In the genomic region with DNA sequence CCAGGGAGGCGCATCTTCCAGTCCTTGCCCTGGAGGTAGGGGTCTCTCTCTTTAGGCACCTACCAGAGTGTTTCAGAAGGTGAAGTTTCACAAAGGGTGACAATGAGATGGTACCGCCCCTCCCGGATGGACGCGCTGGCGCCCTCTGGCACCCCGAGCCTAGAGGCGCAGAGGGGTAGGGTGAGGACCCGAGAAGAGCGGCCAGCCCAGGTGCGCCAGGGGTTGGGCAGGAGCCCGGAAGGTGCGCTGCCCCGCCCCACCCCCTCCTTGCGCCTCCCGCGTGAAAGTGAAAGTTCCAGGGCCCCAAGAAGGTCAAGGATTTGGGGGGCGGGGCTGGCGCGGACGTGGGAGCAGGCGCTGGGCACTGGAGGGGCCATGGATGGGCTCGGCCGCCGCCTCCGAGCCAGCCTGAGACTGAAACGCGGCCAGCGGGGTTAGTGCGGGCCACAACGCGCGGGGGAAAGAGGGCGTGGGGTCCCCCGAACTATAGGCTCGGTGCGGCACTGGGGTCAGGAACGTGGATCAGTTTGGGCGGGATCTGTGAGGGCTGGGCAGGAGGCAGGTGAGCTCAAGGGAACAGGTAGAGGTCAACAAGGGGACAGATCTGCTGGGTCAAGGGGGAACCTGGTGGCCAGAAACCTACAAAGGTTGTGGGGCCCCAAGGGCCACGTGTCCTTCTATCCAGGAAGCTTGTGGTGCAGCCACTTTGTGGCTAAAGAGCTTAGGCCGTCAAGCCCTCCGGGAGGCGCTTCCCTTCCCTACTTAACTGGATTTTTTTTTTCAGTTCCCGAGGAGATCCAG, we compare ENCODE assay signal across 8 mouse cellular contexts. TPM values are rescaled to one million over a fixed set of nuclear protein-coding genes. Genes with fewer than 3 reads are reported as not detected.
DNase-seq lines count a peak whose midpoint lies in the region; ATAC-seq and TF ChIP-seq lines count a peak whose summit lies in the region.

TSS of gene Dennd2d (plus strand) at position 125 of the 801 bp plus-strand sequence.

- no peak for DNase-seq in cerebellum, adult 2 months
- no peak for DNase-seq in cerebellum, adult 9-11 months
- peak; percentile 71 for DNase-seq in adrenal gland, postnatal 14 days
- peak; percentile 86 for DNase-seq in lung, postnatal 36 days
- peak; percentile 60 for DNase-seq in retina, postnatal 1 day
- no peak for DNase-seq in right cerebral cortex, postnatal 36 days (ENCODE audit: low spot score in 2 of 2)

- peak within 1 kb of the TSS; percentile 48 for H3K4me3 ChIP-seq in cerebellum, adult 2 months (replicated peaks; ENCODE audit: insufficient read depth, low read depth, low read length)
- H3K4me3 ChIP-seq in heart, embryonic 11.5 days (ENCODE audit: low read depth, low read length) = peak within 1 kb of the TSS; percentile 70
- peak within 1 kb of the TSS; percentile 70 for H3K4me3 ChIP-seq in kidney, embryonic 16.5 days (ENCODE audit: low read length)

- no peaks in the 10 kb centered on the region for H3K4me1 ChIP-seq in cerebellum, adult 2 months (ENCODE audit: control insufficient read depth, insufficient read depth, low read length)
- peaks cover 6% of the 10 kb centered on the region; the same call in 1 of the 2 replicates for H3K4me1 ChIP-seq in heart, embryonic 11.5 days (ENCODE audit: control insufficient read depth, insufficient read depth, low read length)
- peaks cover 3% of the 10 kb centered on the region; the same call in 1 of the 2 replicates for H3K4me1 ChIP-seq in kidney, embryonic 16.5 days (ENCODE audit: insufficient read depth, low read length)

- TF ChIP-seq POLR2A in cerebellum, adult 2 months (IDR thresholded peaks at IDR 0.05; ENCODE audit: borderline replicate concordance, insufficient read depth, low read length) = no peak

- peak within 1 kb of the TSS; percentile 81 for H3K9ac ChIP-seq in heart, embryonic 11.5 days (ENCODE audit: low read depth, low read length)
- peak within 1 kb of the TSS; percentile 78 for H3K9ac ChIP-seq in kidney, embryonic 16.5 days (replicated peaks; ENCODE audit: low read length)

- 2% methylated on average over 44 of the region's 44 CpGs for WGBS in cerebellum, adult 2 months
- 2% methylated on average over 44 of the region's 44 CpGs for WGBS in heart, embryonic 11.5 days (ENCODE audit: insufficient replicate concordance)
- WGBS in kidney, embryonic 16.5 days = 3% methylated on average over 44 of the region's 44 CpGs

- H3K9me3 ChIP-seq in heart, embryonic 11.5 days (replicated peaks; ENCODE audit: control insufficient read depth, low read length) = no peaks in the 10 kb centered on the region
- no peaks in the 10 kb centered on the region for H3K9me3 ChIP-seq in kidney, embryonic 16.5 days (ENCODE audit: low read length)

- no peaks in the 10 kb centered on the region for H3K36me3 ChIP-seq in heart, embryonic 11.5 days (ENCODE audit: control insufficient read depth, insufficient read depth, low read length)
- H3K36me3 ChIP-seq in kidney, embryonic 16.5 days (ENCODE audit: insufficient read depth, low read length) = no peaks in the 10 kb centered on the region

- H3K27ac ChIP-seq in cerebellum, adult 2 months (ENCODE audit: insufficient read depth, low read length) = no peak within 1 kb of the TSS
- H3K27ac ChIP-seq in heart, embryonic 11.5 days (ENCODE audit: low read depth, low read length) = no peak within 1 kb of the TSS
- no peak within 1 kb of the TSS for H3K27ac ChIP-seq in kidney, embryonic 16.5 days (ENCODE audit: low read length)

- ATAC-seq in heart, embryonic 11.5 days (replicated peaks; ENCODE audit: insufficient number of reproducible peaks, low FRiP score, low TSS enrichment) = peak; percentile 76
- ATAC-seq in kidney, embryonic 16.5 days (ENCODE audit: low FRiP score, low TSS enrichment) = peak; percentile 91

- no peak for TF ChIP-seq CTCF in cerebellum, adult 2 months (IDR thresholded peaks at IDR 0.05; ENCODE audit: borderline replicate concordance, insufficient read depth, low read depth, low read length)

- peak within 1 kb of the TSS; percentile 98 for H3K4me2 ChIP-seq in heart, embryonic 11.5 days
- H3K4me2 ChIP-seq in kidney, embryonic 16.5 days (replicated peaks; ENCODE audit: low read depth, low read length) = peak within 1 kb of the TSS; percentile 92

- H3K27me3 ChIP-seq in cerebellum, adult 2 months (ENCODE audit: control insufficient read depth, insufficient read depth, low read length) = no peaks in the 10 kb centered on the region
- H3K27me3 ChIP-seq in heart, embryonic 11.5 days (ENCODE audit: control insufficient read depth, insufficient read depth, low read length) = peaks cover 4% of the 10 kb centered on the region; the same call in 1 of the 2 replicates
- peaks cover 5% of the 10 kb centered on the region; the same call in 1 of the 2 replicates for H3K27me3 ChIP-seq in kidney, embryonic 16.5 days (ENCODE audit: insufficient read depth, low read length)

RNA-seq across cellular contexts. Expression of gene Dennd2d, which starts in this region (rescaled TPM):
- 0.77 and 0.79 TPM in 2 replicates for polyA plus RNA-seq in cerebellum, adult 2 months (2012; rRNA removed)
- total RNA-seq in adrenal gland, postnatal 14 days (2021) = 1.9 and 6.4 TPM in 2 replicates
- polyA plus RNA-seq in heart, embryonic 11.5 days (2014; fragmentation: Nextera tagmentation; extraction: Ambion mirVana) = 2.0 and 2.8 TPM in 2 replicates
- polyA plus RNA-seq in kidney, embryonic 16.5 days (2015; fragmentation: Nextera tagmentation; extraction: Ambion mirVana) = 8.1 and 8.7 TPM in 2 replicates

Comparison
In these comparisons a context has a peak if more than half of its experiments do, and no peak if none do; other contexts are left out.
1. DNase-seq: peak in adrenal gland, postnatal 14 days (single experiment), lung, postnatal 36 days (single experiment) and retina, postnatal 1 day (single experiment); none in cerebellum, adult 2 months (0 of 2), cerebellum, adult 9-11 months (single experiment) and right cerebral cortex, postnatal 36 days (0 of 2).
2. Peak in every context shown above with its lines, with median percentiles within 50 percentile points of each other: H3K4me3 ChIP-seq.